Mouse (Mus musculus): ENCODE data around the gene Slc7a15. TPM values are rescaled to one million over a fixed set of nuclear protein-coding genes. Genes with fewer than 3 reads are reported as not detected.

The Slc7a15 gene
- polyA plus RNA-seq, 1 experiment from 2014 or later = not detected

DNA sequence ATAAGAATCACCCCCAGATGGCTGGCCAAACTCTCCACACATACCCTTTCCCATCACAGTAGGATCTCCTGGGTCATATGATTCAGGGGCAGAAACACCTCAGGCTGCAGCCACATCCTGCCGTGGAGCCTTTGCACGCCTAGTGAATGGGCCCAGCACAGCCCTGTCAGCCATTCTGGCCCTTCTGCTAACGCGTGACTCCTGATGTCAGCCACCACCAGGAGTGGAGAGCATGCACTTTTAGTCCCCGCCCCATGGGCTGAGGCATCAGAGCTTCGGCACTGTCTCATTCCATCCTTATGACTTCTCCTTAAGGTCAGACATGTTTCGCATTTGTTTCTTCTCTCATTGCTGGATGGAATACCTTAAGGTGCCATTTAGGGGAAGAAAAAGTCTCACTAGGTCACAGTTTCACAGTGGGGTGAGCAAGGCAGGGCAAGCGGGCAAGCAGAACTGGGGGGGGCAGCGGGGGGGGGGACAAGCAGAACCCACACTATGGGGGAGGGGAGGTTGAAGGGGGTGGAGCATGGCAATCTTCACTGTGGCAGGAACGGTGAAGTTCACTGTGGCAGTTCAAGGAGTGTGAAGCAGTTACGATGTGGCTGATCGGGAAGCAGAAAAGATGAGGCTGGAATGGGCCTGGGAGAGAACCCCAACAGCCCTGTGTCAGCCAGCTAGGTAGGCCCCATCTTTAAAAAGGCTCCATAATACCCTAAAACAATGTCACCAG is 79.3 kb downstream of the Slc7a15 start:
- no peak for DNase-seq (ENCODE audit: low spot score)
- H3K4me3 ChIP-seq = no peak overlapping the region
- H3K27ac ChIP-seq = no peak overlapping the region; the same call in 1 of the 2 replicates
- no peaks in the 10 kb centered on the region for H3K27me3 ChIP-seq (ENCODE audit: low read depth, poor library complexity, severe bottlenecking)
- H3K9me3 ChIP-seq (replicated peaks) = no peaks in the 10 kb centered on the region
- WGBS = 66% methylated on average over 12 of the region's 12 CpGs
- H3K36me3 ChIP-seq = no peaks in the 10 kb centered on the region
- H3K4me1 ChIP-seq = peaks cover 18% of the 10 kb centered on the region

DNA sequence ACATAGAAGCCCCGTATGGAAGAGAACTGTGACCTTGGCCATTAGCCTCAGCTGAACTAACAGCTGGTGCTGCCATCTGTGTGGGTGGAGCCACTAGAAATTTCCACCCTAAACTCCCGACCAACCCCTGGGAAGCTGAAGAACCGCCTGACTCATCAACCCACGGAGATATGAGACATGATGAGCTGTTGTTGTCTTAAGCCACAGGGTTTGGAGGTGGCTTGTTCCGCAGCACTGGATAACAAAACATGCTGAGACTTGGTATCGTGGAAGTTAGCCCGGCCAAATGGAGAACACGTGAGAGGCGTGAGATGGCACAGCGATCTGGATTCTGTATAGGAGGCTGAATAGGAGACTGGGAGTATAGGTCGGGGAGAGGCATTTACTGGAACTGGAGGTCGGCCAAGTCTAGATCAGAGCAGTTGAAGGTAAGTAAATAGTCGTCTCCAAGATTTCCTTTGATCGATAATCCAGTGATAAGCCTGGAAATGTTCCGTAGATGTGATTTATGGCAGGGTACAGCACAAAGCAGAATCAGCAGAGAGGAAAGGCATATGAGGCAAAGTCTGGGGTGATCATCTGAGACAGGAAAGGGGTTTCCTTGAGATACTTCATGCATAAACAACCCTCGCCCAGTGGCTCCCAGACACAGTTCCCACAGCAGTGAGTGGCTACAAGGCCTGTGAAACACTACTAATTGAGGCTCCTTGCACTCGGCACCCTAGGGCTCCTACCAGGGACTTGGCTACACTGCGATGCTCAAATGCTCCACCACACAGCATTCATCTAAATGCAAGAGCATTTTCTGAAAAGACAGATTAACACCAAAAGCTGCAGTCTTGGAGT is 87.6 kb downstream of the Slc7a15 start:
- no peaks in the 10 kb centered on the region for H3K4me1 ChIP-seq
- 87% methylated on average over 18 of the region's 18 CpGs for WGBS
- H3K4me3 ChIP-seq = no peak overlapping the region
- H3K27ac ChIP-seq = no peak overlapping the region
- no peaks in the 10 kb centered on the region for H3K27me3 ChIP-seq (ENCODE audit: low read depth, poor library complexity, severe bottlenecking)
- H3K36me3 ChIP-seq = no peaks in the 10 kb centered on the region
- H3K9me3 ChIP-seq (replicated peaks) = no peaks in the 10 kb centered on the region
- DNase-seq (ENCODE audit: low spot score) = no peak

DNA sequence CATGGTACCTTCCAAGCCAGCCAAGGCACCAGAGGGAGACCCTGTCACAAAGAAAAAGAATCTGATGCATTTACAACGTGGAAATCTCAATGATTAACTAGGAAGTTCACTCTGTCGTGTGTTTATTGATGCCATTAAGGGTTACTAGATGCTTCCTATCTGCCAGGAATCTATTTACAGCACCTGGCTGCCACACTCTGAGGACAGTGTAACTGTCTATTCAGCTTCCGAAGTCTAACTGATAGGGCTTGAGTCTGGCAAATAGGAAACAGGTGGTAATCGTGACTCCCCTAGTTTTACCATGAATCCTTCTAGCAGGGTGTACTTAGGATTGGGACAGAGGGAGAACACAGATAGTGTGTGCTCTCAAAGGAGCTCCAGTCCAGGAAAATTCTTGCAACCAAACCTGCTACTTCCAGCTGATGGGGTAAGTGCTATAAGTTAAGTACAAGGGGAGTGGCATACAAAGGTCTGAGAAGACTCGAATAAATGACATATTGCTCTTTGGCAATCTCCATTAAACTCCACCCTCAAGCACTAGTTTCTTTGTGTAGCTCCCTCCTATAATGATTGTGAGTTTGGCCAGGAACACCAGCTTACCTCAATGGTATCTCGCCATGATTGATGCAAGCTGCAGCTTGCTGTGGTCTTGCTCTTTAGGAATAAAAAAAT is 88.4 kb downstream of the Slc7a15 start:
- no peaks in the 10 kb centered on the region for H3K36me3 ChIP-seq
- no peaks in the 10 kb centered on the region for H3K27me3 ChIP-seq (ENCODE audit: low read depth, poor library complexity, severe bottlenecking)
- WGBS = 66% methylated on average over 6 of the region's 6 CpGs
- H3K4me3 ChIP-seq = no peak overlapping the region
- no peak overlapping the region for H3K27ac ChIP-seq
- no peaks in the 10 kb centered on the region for H3K9me3 ChIP-seq (replicated peaks)
- no peak for DNase-seq (ENCODE audit: low spot score)
- H3K4me1 ChIP-seq = no peaks in the 10 kb centered on the region

DNA sequence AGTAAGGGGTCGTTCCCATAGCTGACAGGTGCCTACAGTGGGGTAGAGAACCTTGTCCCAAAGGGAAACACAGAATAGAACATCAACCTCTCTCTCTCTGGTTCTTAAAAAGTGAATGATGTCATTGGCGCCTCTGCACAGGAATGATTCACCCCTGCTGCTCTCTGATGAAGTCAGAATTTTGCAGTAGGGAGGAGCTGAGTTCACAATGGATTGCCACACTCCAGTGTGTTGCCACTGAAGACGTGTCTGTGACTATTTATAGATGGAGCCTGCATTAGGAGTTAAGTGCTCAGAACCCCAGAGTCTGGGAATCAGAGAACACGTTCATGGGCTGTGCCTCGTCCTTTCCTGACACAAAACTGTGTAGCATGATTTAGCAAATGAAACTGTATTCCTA is 89.2 kb downstream of the Slc7a15 start:
- 74% methylated on average over 5 of the region's 5 CpGs for WGBS
- Histone ChIP-seq H3K4me3 (no peak overlapping the region), H3K27me3 (ENCODE audit: low read depth, poor library complexity, severe bottlenecking) (no peaks in the 10 kb centered on the region), H3K9me3 (replicated peaks) (no peaks in the 10 kb centered on the region), H3K27ac (no peak overlapping the region), H3K4me1 (no peaks in the 10 kb centered on the region), H3K36me3 (no peaks in the 10 kb centered on the region)
- DNase-seq (ENCODE audit: low spot score) = no peak

DNA sequence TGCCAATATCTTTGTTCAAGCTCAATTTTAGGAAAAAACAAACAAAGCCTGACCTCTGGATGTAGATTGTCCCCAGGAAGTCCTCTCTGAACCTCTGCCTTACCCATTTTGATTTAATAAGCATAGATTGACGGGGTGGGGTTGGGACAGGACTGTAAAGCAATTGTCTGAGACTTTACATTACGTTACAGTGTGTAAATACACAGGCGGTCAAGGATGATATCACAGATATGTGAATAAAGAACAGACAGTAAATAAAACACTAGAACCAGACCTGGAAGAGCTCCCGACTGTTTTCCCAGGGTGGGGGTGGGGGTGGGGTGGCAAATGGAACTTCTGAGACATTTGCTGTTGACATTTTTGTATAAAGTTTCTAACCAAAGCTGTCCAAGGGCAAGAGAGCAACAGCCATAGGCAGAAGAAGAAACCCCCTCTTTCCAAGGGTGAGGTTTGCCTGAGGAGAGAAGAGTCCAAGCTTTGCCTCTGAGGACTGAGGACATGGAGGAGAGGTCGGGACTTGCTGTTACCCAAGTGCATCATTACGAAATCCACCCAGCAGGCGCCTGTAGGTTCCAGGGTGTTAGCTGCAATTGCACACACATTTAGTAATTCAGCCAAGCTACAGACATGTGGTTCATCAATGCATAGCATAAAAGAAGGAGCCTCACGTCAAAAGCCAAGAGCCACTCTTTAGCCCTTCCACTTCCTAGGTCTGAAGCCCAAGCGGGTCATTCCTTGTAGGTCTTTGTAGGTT is 91.7 kb downstream of the Slc7a15 start:
- DNase-seq (ENCODE audit: low spot score) = no peak
- H3K4me3 ChIP-seq = no peak overlapping the region
- H3K36me3 ChIP-seq = no peaks in the 10 kb centered on the region
- H3K9me3 ChIP-seq (replicated peaks) = no peaks in the 10 kb centered on the region
- 83% methylated on average over 9 of the region's 9 CpGs for WGBS
- H3K4me1 ChIP-seq = no peaks in the 10 kb centered on the region
- no peaks in the 10 kb centered on the region for H3K27me3 ChIP-seq (ENCODE audit: low read depth, poor library complexity, severe bottlenecking)
- H3K27ac ChIP-seq = no peak overlapping the region

DNA sequence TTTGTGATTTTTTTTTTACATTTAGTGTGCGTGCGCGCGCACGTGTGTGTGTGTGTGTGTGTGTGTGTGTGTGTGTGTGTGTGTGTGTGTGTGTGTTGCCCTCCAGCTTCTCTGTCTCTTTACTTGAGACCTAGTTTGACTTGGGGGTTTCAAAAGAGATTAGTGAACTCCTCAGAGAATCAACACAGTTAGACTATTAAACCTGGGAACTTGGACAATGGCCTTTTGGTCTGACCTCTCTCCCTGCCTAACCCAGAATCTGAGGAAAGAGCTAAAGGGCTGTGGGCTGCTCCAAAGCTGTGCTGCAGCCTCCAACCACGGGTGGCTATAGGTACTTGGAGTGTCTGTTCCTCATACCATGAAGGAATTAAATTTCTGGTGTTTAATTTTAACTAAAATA is 94.7 kb downstream of the Slc7a15 start:
- 86% methylated on average over 6 of the region's 6 CpGs for WGBS
- DNase-seq (ENCODE audit: low spot score) = no peak
- Histone ChIP-seq H3K4me1 (peaks cover 17% of the 10 kb centered on the region), H3K9me3 (replicated peaks) (no peaks in the 10 kb centered on the region), H3K27ac (no peak overlapping the region), H3K4me3 (no peak overlapping the region), H3K36me3 (no peaks in the 10 kb centered on the region), H3K27me3 (ENCODE audit: low read depth, poor library complexity, severe bottlenecking) (no peaks in the 10 kb centered on the region)

DNA sequence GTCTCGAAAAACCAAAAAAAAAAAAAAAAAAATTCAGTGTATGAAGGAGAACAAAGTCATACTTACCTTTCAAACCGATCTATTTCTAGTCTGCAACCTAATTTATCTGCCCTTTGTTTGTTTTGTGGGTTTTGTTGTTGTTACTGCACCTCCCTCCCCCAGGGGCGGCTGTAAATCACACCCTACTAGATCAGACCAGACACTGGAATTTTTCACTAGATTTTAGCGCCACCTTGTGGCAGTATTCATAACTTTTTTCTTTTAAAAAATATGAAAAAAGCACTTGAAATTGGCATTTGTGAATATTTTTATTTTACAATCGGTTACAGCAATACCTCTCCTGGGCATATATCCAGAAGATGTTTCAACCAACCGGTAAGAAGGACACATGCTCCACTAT is 96.3 kb downstream of the Slc7a15 start:
- DNase-seq (ENCODE audit: low spot score) = peak; percentile 56
- 13% methylated on average over 6 of the region's 6 CpGs for WGBS
- Histone ChIP-seq H3K4me3 (no peak overlapping the region), H3K4me1 (peaks cover 32% of the 10 kb centered on the region), H3K36me3 (no peaks in the 10 kb centered on the region), H3K27me3 (ENCODE audit: low read depth, poor library complexity, severe bottlenecking) (no peaks in the 10 kb centered on the region), H3K27ac (no peak overlapping the region), H3K9me3 (replicated peaks) (no peaks in the 10 kb centered on the region)

DNA sequence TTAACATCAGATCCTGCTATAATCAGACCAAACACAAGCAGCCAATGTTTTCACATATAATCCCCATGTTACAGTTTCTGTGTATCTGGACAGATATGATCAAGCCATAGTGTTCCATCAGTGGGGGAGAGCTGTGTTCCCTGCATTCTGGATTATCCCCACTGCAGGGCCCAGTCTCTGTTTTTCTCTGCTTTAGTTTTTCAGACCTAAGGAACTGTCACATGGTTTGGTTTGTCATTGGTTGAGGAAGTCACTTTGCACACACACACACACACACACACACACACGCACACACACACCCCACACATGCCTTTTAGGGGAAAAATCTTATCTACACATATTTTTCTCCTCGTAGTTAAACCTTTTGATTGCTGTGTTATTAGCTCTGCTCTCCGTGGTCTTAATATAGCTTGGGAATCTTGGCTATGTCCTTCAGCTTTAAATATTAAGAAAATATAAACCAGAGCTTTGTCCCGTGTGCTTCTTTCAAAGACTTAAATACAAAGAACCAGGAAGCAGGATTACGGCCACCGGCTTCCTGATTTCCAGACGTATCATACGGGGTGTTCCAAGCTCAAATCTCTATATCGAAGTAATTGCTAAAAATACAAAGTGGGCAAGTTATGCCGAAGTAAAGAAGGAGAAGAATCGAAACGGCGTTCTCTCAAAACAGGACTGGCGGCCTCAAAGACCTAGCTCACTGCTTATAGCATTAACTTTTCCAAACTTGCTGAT is 97.1 kb downstream of the Slc7a15 start:
- no peak for DNase-seq (ENCODE audit: low spot score)
- peaks cover 39% of the 10 kb centered on the region for H3K4me1 ChIP-seq
- H3K9me3 ChIP-seq (replicated peaks) = no peaks in the 10 kb centered on the region
- H3K27me3 ChIP-seq (ENCODE audit: low read depth, poor library complexity, severe bottlenecking) = no peaks in the 10 kb centered on the region
- H3K36me3 ChIP-seq = no peaks in the 10 kb centered on the region
- no peak overlapping the region for H3K27ac ChIP-seq
- no peak overlapping the region for H3K4me3 ChIP-seq
- 92% methylated on average over 14 of the region's 14 CpGs for WGBS

DNA sequence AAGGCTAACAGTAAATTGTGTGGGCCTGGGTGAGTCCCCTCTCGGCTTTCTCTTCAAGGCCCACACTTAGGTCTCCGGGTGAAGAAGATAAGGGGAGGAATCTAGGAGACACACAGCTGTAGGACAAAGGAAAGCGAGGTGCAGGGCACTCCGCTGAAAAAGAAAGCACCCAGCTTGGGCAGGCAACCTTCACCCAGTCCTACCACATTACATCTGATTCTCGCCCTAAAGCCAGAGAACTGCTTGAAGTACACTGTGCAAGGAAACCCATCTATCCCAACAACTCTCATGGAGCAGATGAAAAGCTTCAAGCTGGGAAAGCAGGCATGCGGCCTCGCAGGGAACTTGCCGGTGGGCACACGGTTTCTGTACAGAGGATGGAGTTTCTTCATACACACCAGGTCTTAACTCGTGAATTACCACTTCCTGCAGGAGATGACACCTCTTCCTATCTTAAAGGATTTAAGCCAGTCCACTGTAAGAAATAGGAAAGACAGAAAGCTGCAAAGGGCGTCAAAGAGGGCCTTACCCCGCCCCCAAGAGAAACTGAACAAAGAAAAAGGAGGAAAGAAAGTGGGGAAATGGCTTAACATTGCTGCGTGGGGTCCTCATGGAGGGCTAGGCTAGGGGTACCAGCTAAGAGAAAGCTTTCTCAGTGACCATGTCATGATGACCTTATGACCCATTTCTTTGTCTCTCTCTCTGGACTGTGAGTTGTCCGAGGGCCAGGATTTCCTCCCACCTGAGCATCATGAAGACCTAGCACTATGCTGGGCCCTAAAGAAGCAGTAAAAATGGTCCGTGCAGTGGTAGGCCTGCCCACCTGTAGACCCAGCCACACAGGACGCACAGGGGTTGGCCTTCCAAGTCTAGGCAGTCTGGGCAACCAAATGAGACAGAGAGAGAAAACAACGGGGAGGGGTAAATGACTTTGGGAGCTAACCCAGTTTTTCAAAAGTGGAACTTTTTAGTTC is 98.0 kb downstream of the Slc7a15 start:
- Histone ChIP-seq H3K27ac (peak overlapping the region; percentile 98), H3K4me1 (peaks cover 48% of the 10 kb centered on the region), H3K36me3 (no peaks in the 10 kb centered on the region), H3K27me3 (ENCODE audit: low read depth, poor library complexity, severe bottlenecking) (no peaks in the 10 kb centered on the region), H3K4me3 (peak overlapping the region; percentile 88), H3K9me3 (replicated peaks) (no peaks in the 10 kb centered on the region)
- 53% methylated on average over 17 of the region's 17 CpGs for WGBS
- DNase-seq (ENCODE audit: low spot score) = peak; percentile 50

DNA sequence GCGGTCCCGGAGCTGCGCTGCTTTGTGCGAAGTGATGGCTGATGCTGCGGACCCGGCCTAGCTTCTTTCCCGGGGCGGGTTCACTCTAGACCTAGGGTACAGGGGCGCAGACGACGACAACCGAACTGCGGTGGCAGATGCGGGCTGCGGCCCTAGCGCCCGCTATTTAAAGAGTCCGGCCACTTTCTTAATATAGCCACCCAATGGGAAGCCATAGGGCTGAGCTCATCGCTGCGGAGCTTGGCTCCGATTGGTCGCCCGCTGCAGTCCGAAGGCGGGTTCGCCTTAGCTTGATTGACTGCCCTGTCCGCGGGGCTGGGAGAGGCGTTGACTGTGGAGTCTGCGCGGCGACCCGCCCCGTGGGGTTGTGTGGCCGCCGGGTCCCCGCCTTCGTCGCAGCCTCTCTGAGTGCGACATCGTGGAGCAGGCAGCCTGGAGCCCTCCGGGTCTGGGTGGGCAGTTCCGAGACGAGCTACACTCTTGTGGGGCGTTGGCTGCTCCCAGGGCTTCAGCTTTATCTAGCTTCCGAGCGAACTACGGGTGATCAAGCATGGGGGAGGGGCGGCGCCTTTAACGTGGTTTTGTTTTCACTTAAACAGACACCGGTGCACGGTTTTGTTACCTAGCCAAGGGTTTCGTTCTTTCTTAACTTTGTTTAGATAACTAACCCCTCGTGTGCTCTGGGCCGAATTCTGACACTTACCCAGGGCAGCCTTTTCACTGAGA is 98.8 kb downstream of the Slc7a15 start, which contains the start of gene Rhob:
Rhob (minus strand) TSS at position 139 of the 726 bp plus-strand sequence.
- Histone ChIP-seq H3K9me3 (replicated peaks) (no peaks in the 10 kb centered on the region), H3K27ac (peak within 1 kb of the TSS; percentile 98), H3K27me3 (ENCODE audit: low read depth, poor library complexity, severe bottlenecking) (no peaks in the 10 kb centered on the region), H3K4me3 (peak within 1 kb of the TSS; percentile 88), H3K4me1 (peaks cover 51% of the 10 kb centered on the region), H3K36me3 (no peaks in the 10 kb centered on the region)
- DNase-seq (ENCODE audit: low spot score) = peak; percentile 92
- under 1% methylated on average over 56 of the region's 56 CpGs for WGBS
